Mouse (Mus musculus): ENCODE results near the gene Denr. TPM values are rescaled to one million over a fixed set of nuclear protein-coding genes. Genes with fewer than 3 reads are reported as not detected.

The Denr gene
- polyA plus RNA-seq, 1 experiment from 2014 or later = 145 TPM

DNA sequence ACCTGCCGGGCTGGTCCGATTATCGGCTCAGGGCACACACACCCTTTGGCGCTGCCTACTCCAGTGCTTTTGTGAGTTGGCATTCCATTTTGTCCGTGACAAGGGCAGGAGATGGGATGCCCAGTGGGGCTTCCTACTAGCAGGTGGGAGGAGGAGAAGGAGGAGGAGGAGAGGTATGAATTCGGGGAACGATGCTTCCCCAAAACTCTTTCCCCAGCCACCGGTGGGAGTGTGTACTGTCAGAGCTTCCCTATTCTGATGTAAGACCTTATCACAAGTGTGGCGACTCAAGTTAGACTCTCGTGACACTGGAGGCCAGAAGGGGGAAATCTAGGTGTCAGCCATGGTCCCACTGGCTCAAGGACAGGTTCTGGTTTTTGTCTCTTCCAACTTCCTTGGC, 22.6 kb upstream of the Denr start:
- 77% methylated on average over 10 of the region's 10 CpGs for WGBS
- ATAC-seq = no peak

DNA sequence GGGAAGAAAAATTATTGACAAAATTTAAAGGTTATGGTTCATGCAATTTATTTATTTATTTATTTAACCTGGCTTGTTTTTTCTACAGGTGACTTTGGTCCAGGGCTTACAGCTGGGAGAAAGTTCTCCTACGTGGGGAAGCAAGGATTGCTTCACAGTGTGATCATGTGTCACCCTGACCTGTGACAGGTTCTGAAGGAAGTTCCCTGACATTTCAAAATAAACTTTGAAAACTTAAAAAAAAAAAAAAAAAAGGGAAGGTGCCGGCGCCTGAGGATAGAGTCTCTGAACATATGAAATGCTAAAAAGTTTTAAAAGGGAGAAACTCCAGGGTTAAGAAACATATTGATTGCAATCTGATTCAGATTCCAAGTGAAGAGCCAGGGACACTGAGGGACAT, 20.6 kb upstream of the Denr start:
- WGBS = 91% methylated on average over 3 of the region's 3 CpGs
- ATAC-seq = no peak
- no peaks in the 10 kb centered on the region for H3K36me3 ChIP-seq

More for the DNA sequence above, 22.6 kb upstream of the Denr start:
- no peaks in the 10 kb centered on the region for H3K36me3 ChIP-seq
- H3K9ac ChIP-seq (replicated peaks) = no peak overlapping the region
- no peak overlapping the region for H3K4me2 ChIP-seq (replicated peaks)
- no peaks in the 10 kb centered on the region for H3K9me3 ChIP-seq
- no peak overlapping the region for H3K4me3 ChIP-seq (replicated peaks)
- no peaks in the 10 kb centered on the region for H3K27me3 ChIP-seq
- no peaks in the 10 kb centered on the region for H3K4me1 ChIP-seq (replicated peaks)
- H3K27ac ChIP-seq = no peak overlapping the region

DNA sequence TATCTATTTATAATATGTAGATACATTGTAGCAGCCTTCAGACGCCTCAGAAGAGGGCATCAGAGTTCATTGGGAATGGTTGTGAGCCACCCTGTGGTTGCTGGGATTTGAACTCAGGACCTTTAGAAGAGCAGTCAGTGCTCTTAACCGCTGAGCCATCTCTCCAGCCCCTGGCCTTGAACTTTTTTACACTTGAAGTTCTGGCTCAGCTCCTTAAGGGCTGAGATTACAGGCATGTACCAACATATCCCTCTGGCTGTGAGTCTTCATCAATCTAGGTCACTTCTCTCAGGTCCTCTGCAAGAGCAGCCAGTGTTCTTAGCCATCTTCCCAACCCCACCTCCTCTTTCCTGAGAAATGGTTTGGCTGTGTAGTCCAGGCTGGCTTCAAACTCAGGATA, 16.7 kb upstream of the Denr start:
- no peaks in the 10 kb centered on the region for H3K27me3 ChIP-seq
- H3K9ac ChIP-seq (replicated peaks) = no peak overlapping the region
- 84% methylated on average over 2 of the region's 2 CpGs for WGBS
- H3K4me1 ChIP-seq (replicated peaks) = no peaks in the 10 kb centered on the region
- no peak overlapping the region for H3K27ac ChIP-seq
- ATAC-seq = no peak
- H3K36me3 ChIP-seq = no peaks in the 10 kb centered on the region
- no peak overlapping the region for H3K4me2 ChIP-seq (replicated peaks)
- H3K9me3 ChIP-seq = no peaks in the 10 kb centered on the region
- no peak overlapping the region for H3K4me3 ChIP-seq (replicated peaks)

More for the DNA sequence above, 20.6 kb upstream of the Denr start:
- no peak overlapping the region for H3K4me2 ChIP-seq (replicated peaks)
- H3K9ac ChIP-seq (replicated peaks) = no peak overlapping the region
- H3K4me1 ChIP-seq (replicated peaks) = no peaks in the 10 kb centered on the region
- no peak overlapping the region for H3K27ac ChIP-seq
- no peaks in the 10 kb centered on the region for H3K9me3 ChIP-seq
- H3K27me3 ChIP-seq = no peaks in the 10 kb centered on the region
- no peak overlapping the region for H3K4me3 ChIP-seq (replicated peaks)

DNA sequence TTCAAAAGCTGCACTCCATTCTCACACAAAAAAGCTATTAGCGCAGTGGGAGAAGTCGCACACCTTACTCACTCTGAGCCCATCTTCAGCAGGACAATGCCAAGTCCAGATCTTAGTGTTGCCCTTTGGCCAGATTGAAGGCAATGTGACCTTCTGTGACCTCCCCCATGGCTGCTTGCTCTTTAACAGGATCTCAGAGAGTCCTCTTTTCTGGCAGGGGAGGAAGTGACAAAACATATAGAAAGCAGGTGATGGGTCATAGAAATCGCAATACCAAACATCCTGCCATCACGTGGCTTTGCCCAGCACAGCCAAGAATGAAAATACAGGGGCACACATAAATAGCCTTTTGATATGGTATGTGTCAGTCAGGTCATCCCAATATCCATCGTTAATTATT, 16.0 kb upstream of the Denr start:
- WGBS = 79% methylated on average over 5 of the region's 5 CpGs
- Histone ChIP-seq H3K9me3 (no peaks in the 10 kb centered on the region), H3K27me3 (no peaks in the 10 kb centered on the region), H3K36me3 (no peaks in the 10 kb centered on the region), H3K27ac (no peak overlapping the region), H3K9ac (replicated peaks) (no peak overlapping the region), H3K4me3 (replicated peaks) (no peak overlapping the region), H3K4me2 (replicated peaks) (no peak overlapping the region), H3K4me1 (replicated peaks) (no peaks in the 10 kb centered on the region)
- ATAC-seq = no peak

DNA sequence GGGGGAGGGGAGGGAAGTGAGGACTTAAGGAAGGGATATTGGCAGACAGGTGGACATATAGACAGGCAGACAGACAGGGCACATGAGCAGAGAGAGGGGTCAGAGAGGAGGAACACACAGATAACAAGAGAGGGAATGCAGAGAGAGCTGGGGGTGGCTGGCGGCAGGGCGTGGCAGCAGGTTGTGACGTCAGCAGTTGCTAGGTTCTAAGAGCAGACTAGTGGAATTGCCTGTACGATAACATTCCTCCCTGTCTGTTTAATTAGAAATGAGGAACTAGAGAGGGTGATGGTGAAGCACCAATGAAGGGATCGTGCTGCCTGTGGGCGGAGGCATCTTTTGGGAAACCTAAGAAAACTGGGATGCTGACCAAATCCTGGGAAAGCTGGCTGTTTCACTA, 15.3 kb upstream of the Denr start:
- Histone ChIP-seq H3K4me1 (replicated peaks) (no peaks in the 10 kb centered on the region), H3K4me2 (replicated peaks) (no peak overlapping the region), H3K9ac (replicated peaks) (no peak overlapping the region), H3K27me3 (no peaks in the 10 kb centered on the region), H3K36me3 (no peaks in the 10 kb centered on the region), H3K27ac (no peak overlapping the region), H3K9me3 (no peaks in the 10 kb centered on the region), H3K4me3 (replicated peaks) (no peak overlapping the region)
- ATAC-seq = no peak
- 52% methylated on average over 6 of the region's 6 CpGs for WGBS

DNA sequence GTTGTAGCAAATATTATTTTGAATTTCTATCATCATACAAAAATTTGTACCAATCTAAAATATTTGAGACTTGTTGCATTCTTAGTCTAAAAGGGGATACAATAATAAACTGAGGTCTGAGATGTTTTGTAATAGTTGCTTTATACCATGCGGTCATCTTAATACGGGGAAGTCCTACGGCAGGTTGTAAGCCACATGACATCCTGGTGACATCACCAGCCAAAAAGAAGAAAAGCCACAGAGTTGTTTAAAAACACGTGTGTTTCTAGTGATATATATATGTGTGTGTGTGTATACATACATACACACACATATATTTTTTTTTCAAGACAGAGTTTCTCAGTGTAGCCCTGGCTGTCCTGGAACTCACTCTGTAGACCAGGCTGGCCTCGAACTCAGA, 13.5 kb upstream of the Denr start:
- no peak overlapping the region for H3K27ac ChIP-seq
- no peaks in the 10 kb centered on the region for H3K27me3 ChIP-seq
- no peak for ATAC-seq
- H3K4me3 ChIP-seq (replicated peaks) = no peak overlapping the region
- WGBS = 90% methylated on average over 5 of the region's 5 CpGs
- H3K9me3 ChIP-seq = no peaks in the 10 kb centered on the region
- H3K4me1 ChIP-seq (replicated peaks) = no peaks in the 10 kb centered on the region
- no peaks in the 10 kb centered on the region for H3K36me3 ChIP-seq
- H3K4me2 ChIP-seq (replicated peaks) = no peak overlapping the region
- no peak overlapping the region for H3K9ac ChIP-seq (replicated peaks)

DNA sequence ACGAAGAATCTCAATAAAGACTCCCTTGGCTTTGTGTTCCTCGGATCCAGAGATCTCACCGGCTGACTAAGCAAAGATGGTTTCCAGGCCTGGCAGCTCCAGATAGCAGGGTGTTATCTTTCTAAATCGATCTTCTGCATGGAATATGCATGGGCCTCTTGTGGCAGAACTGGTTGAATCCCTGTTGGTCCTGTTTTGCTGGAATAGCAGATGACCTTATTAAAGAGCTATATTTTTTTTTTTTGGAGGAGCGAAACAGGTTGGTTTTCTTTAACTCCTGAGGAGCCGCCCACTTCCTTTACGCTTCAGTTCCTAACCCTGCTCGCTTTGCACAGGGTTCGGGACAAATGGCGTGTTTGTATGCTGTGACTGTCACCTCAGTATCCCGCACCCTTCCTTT, 10.6 kb upstream of the Denr start:
- Histone ChIP-seq H3K9me3 (no peaks in the 10 kb centered on the region), H3K4me2 (replicated peaks) (no peak overlapping the region), H3K27ac (no peak overlapping the region), H3K4me3 (replicated peaks) (no peak overlapping the region), H3K4me1 (replicated peaks) (no peaks in the 10 kb centered on the region), H3K27me3 (no peaks in the 10 kb centered on the region), H3K9ac (replicated peaks) (no peak overlapping the region), H3K36me3 (no peaks in the 10 kb centered on the region)
- WGBS = 85% methylated on average over 11 of the region's 11 CpGs
- no peak for ATAC-seq

DNA sequence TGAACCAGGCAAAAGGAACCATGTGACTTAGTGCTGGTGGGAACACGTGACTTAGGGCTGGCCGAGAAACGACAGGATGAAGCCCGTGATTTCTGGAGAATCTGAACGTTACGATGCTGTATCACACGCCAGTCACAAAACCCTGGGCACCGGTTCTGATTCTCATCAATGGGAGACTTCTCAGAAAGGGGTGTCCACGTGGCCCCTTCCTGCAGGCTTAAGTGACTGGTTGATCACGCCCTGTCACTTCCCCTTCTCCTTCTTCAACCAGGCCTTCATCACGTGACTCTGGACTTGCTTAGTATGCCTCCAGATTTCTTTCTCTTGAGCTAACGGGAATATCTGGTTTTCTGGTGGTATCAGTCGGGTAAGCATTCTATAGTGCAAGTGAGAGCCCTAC, 9.6 kb upstream of the Denr start:
- 86% methylated on average over 13 of the region's 13 CpGs for WGBS
- Histone ChIP-seq H3K4me1 (replicated peaks) (no peaks in the 10 kb centered on the region), H3K4me2 (replicated peaks) (no peak overlapping the region), H3K4me3 (replicated peaks) (no peak overlapping the region), H3K9me3 (no peaks in the 10 kb centered on the region), H3K27ac (no peak overlapping the region), H3K36me3 (no peaks in the 10 kb centered on the region), H3K27me3 (no peaks in the 10 kb centered on the region), H3K9ac (replicated peaks) (no peak overlapping the region)
- ATAC-seq = no peak

DNA sequence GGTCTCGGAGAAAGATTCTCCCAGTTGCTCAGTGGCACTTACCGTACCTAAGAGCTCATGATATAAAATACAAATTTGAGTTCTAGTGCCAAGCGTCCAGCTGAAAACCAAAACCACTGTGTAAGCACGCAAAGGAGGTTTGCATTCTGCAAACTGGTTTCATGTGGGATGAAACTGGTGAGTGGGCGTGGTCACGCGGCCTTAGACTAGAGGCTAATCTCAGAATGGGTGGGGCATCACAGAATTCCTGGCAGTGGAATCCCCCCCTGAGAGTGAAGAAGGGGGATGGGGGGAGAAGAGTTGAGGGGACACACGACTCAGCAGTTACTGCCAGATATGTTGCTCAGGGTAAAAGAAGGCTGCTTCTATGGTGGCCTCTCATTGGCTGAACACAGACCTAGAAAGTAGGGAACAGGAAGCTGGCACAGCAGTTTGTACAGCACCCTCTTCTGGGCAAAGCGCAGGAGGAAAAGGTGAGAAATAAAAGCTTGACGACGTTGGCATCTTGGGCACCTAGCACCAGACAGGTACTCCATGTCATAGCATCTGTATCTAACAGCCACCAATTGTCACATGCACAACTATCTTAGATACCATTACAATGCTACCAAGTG, 2.8 kb upstream of the Denr start:
- H3K36me3 ChIP-seq = peaks cover 7% of the 10 kb centered on the region
- no peak overlapping the region for H3K27ac ChIP-seq
- no peak overlapping the region for H3K4me3 ChIP-seq (replicated peaks)
- no peaks in the 10 kb centered on the region for H3K27me3 ChIP-seq
- no peak for ATAC-seq
- H3K4me1 ChIP-seq (replicated peaks) = peaks cover 17% of the 10 kb centered on the region
- no peaks in the 10 kb centered on the region for H3K9me3 ChIP-seq
- no peak overlapping the region for H3K9ac ChIP-seq (replicated peaks)
- 75% methylated on average over 11 of the region's 11 CpGs for WGBS
- no peak overlapping the region for H3K4me2 ChIP-seq (replicated peaks)

DNA sequence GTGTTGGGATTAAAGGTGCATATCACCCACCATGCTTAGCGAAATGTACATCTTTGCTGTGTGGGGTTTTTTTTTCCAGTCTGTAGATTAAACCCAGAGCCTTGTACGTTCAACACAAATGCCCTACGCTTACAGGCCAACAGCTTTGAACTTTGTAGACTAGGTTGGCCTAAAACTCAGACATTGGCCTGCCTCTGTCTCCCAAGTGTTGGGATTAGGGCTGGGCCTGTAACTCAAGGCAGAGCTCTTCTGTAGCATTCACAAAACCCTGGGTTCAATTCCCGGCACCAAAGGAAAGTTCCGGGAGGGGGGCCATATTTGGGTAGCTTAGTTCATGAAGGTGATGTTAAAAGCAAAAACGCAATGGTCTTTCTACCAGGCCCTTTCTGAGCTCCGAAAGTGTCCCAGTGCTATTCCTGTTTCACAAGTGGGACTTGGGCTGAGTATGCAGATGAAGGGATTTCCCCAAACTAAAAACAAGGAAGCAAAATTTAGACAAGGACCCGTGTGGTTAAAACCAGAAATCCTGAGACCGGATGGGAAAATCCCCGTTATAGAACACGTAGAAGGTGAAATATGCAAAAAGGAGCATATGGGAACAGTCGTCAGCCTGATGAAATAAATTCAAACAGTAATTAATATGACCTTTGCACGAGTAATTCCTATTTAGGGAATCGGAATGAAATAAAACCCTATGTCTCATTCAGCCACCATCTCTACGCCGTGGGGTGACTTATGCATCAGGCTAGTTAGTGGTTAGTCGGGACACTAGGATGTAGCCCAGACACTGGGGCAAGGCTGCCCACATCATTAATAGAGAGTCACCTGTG, 614 bp upstream of the Denr start:
- Histone ChIP-seq H3K4me1 (replicated peaks) (peaks cover 28% of the 10 kb centered on the region), H3K27ac (no peak overlapping the region), H3K27me3 (no peaks in the 10 kb centered on the region), H3K4me3 (replicated peaks) (peak overlapping the region; percentile 96), H3K9ac (replicated peaks) (no peak overlapping the region), H3K4me2 (replicated peaks) (peak overlapping the region; percentile 97), H3K9me3 (no peaks in the 10 kb centered on the region), H3K36me3 (peaks cover 27% of the 10 kb centered on the region)
- no peak for ATAC-seq
- 75% methylated on average over 17 of the region's 17 CpGs for WGBS

DNA sequence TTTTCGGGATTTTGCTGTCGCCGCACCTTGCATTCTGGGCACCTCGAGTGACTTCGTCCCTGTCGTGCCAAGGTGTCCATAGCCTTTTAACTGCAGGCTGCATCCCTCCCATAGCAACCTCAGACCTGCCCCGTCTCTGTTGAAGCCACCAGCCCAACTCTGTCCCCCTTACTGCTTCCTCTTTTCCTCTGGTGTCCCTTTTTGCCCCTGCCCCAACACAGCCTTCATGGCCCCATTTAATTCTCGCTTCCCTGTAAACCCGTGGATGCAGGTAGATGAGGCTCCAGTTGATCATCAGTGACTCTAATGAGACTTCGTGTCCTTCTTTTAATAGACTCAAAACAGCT, 629 bp downstream of the Denr start:
- Histone ChIP-seq H3K9ac (replicated peaks) (peak overlapping the region; percentile 99), H3K27me3 (no peaks in the 10 kb centered on the region), H3K9me3 (no peaks in the 10 kb centered on the region), H3K4me2 (replicated peaks) (peak overlapping the region; percentile 97), H3K36me3 (peaks cover 39% of the 10 kb centered on the region), H3K4me1 (replicated peaks) (peaks cover 32% of the 10 kb centered on the region), H3K27ac (peak overlapping the region; percentile 77), H3K4me3 (replicated peaks) (peak overlapping the region; percentile 96)
- no peak for ATAC-seq
- WGBS = 5% methylated on average over 10 of the region's 10 CpGs

DNA sequence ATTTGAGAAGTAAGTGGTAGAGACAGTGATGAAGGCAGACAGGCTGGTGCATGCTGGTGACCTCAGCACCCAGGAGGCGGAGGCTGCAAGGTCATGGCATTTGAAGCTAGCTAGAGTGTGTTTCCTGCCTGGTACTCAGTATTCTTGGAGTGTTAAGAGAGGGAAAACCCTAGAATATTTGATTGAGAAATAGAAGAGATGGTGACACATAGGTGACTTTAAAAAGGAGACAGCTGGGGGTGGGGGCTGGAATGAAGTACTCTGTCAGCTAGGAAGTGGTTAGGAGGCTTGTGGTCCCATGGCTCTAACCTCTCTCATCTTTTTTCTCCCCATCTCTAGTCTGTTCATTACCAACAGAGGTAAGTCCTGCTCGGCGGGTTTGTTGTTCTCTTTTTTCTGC, 7.9 kb downstream of the Denr start:
- Histone ChIP-seq H3K9ac (replicated peaks) (no peak overlapping the region), H3K4me2 (replicated peaks) (no peak overlapping the region), H3K9me3 (no peaks in the 10 kb centered on the region), H3K27ac (no peak overlapping the region), H3K4me3 (replicated peaks) (no peak overlapping the region), H3K4me1 (replicated peaks) (peaks cover 9% of the 10 kb centered on the region; the same call in 1 of the 2 replicates), H3K36me3 (peaks cover 83% of the 10 kb centered on the region), H3K27me3 (no peaks in the 10 kb centered on the region)
- WGBS = 94% methylated on average over 3 of the region's 3 CpGs
- no peak for ATAC-seq

DNA sequence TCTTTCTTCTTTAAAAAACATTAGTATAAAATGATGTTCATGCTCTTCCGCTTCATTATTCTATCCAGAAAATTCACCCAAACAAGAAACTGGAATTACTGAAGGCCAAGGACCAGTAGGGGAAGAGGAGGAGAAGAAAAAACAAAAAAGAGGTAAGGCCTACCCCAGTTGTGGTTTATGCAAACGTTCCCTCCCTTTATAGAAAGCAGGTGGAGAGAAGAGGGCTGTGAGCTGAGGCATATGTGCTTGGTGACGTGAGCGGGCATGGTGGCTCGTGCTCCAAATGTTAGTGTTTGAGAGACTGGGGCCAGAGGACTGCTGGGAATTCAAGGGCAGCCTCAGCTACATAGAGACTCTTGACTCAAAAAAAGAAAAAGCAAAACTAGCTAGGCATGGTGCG, 15.1 kb downstream of the Denr start:
- H3K4me2 ChIP-seq (replicated peaks) = no peak overlapping the region
- no peaks in the 10 kb centered on the region for H3K27me3 ChIP-seq
- no peak for ATAC-seq
- no peaks in the 10 kb centered on the region for H3K4me1 ChIP-seq (replicated peaks)
- no peak overlapping the region for H3K27ac ChIP-seq
- no peaks in the 10 kb centered on the region for H3K9me3 ChIP-seq
- H3K4me3 ChIP-seq (replicated peaks) = no peak overlapping the region
- H3K9ac ChIP-seq (replicated peaks) = no peak overlapping the region
- WGBS = 94% methylated on average over 6 of the region's 6 CpGs
- H3K36me3 ChIP-seq = peaks cover 84% of the 10 kb centered on the region
